Mouse (Mus musculus) embryo, embryonic 10 days (tissue): ENCODE measurements around the gene Trappc12.
"Not testable (repeated sequence)": the region's sequence is repeated elsewhere in the genome, so short reads cannot be mapped to it uniquely, and the experiment has no call there.

ENCODE experiments used
- DNase-seq: peaks from one replicate; pipeline ENCODE4 v3.0.0-alpha.2; 2015; ENCODE audit warnings: low spot score

The Trappc12 gene

DNA sequence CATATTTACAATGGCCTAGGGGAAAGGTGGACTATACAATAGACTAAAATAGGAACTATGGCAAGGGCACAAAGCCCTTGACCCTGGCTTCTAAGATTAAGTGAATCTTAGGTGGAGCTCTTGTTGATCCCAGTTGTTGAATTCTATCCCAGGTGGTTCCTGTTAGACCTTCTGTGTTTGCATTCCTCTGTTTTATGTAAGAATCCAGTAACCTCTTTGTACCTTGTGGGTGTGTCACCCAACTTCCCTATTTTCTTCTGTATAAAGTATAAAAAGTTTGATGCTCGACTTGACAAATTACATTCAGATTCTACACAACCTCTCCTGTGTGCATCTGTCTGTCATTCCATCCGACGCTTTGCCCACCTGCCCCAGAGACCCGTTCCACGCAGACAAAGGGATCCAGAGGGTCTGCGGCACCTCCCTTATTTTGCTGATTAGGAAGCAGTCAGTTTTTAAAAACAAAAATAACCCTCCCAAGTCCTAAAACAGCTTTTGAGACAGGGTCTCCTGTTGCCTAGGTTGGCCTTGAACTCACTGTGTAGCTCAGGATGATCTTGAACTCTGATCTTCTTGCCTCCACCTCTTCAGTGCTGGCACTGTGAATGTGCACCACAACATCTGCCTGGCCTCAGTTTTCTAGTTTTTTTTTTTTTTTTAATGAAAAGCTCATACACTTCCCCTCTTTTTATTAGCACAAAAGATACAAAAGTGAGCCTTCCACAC lies 16.6 kb downstream of the Trappc12 start:
- DNase-seq, result not testable (repeated sequence)

DNA sequence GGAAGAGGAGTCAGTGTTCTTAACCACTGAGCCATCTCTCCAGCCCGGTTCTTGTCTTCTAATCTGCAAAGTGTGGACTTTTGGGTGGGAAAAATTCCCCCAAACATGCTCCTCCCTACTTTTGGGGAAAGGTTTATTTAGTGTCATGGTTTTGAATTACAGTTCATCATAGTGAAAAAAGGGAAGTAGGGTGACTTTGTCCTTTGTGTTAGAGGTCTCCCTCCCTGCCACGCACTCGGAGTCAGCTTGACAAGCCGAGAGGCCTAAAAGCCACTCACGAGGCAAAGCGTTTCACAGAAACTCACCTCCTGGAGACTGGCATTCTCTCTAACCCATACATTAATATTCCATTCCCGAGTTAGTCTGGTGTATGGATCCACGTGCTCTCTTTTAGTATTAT lies 17.6 kb downstream of the Trappc12 start:
- no peak for DNase-seq

GRCm38 (mm10) chr12:28727061-28727460 lies 23.2 kb downstream of the Trappc12 start:
- DNase-seq, result no peak

- no peak for DNase-seq
Measured at GRCm38 (mm10) chr12:28726204-28726603, 24.1 kb downstream of the Trappc12 start.

DNA sequence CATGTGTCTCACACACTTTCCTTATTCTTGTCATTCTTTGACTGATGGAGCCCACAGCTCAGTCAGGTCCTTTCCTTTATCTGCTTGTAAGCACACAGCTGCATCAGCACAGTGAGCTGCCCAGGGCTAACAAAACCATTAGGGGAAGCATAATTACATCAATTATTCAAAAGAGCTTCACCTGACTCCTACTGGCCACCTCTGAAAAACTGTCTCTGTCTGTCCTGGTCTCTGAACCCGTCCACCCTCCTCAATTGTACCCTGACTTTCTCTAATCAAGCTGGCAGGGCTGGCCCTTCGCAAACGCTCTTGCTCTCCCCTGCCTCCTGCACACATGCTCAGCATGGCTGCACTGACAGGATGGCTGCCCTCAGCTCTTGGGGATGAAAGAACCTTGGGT lies 25.9 kb downstream of the Trappc12 start:
- DNase-seq, result no peak

DNA sequence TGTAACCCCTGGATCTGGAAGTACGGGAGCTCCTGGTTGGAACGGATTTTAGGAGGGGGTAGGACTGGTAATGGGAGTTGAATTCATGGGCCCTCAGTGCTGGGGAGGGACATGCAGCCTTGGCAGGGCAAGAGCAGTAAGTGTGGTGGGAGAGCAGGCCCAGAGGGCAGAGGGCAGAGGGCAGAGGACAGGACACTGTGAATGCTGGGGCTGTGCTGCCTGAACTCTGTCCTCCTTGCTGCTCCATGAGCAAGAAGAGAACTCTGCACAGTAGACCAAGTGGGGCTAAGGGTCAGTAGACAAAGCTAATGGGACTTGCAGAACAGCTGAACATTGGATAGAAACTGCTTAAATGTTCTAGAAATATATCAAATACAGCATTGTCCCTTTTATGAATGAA lies 32.2 kb downstream of the Trappc12 start:
- DNase-seq, result no peak

- no peak for DNase-seq
Measured at GRCm38 (mm10) chr12:28717066-28717465, 33.2 kb downstream of the Trappc12 start.

DNA sequence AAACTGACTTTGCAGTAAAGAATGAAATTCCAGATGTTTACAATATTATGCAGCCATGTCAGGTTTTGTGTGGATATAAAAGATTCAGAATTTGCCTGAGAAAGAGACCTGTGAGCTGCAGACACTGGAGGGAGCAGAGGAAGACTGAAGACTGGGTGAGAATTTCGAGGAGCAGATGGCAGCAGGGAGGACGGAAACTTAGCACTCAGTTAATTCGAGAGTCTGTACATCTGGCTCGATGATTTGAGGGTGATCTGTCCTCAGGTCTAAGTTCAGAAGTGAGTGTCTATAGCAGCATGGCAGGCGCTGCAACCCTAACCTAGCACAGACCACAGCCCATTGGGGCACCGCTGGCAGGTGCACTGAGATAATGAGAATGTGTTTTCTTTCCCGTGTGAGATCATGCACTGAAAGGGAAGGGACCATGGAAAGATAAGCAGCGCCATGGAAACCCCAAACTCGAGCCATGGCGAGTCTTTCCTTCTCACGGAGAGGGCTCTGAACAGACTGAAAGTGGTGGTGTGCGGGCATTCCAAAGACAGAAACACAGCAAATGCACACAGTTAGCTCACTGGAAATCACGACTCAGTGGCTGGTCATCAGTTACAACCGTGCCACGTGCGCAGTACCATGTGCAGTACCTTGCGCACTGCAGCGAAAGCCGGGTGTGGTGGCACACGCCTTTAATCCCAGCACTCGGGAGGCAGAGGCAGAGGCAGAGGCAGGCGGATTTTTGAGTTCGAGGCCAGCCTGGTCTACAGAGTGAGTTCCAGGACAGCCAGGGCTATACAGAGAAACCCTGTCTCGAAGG lies 35.2 kb downstream of the Trappc12 start:
- no peak for DNase-seq

DNA sequence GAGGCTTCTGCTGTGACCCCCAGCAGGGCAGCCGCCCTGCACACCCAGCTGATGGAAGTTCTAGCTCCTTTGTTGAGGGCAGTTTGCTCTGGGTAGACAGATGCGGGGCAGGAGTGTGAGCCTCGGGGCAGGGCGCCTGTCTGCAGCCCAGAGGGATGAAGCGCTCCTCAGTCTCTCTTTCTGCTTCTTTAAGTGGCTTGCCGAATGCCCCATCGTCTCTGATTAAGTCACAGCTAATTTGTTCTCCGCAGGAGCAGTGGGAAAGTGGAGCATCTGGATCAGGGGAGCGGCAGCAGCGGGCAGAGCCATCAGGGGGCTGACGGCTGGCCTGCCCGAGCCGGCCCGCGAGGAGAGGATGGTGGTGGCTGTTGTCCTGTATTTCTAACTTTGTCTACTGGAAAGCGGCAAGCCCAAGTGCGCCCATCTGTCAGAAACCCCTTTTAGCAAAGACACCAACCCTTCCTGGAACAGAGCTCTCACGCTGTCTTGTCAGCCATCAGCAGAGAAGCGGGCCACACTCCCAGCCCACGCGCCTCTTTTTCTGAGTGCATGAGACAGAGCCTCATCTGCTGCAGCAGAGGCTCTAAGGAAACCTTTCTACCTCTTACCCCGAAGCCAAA lies 39.6 kb downstream of the Trappc12 start:
- DNase-seq, result no peak

DNA sequence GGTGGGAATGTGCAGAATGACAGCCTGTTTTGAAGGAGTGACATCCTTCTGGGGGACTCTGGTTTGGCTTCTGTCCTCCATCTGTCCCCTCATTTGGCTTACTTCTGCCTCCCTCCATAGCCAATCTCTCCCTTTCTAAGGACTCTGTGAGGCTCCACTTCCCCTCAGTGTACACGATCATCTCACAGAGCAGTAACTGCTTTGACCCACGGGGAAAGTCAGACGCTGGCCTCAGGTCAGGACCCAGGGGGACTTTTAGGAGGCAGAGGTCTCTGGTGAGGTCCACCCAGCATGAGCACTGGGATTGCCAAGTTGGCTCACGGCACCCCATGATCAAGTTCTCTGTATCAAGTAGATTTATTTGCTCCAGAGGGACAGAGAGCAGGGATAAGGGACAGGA lies 42.1 kb downstream of the Trappc12 start:
- no peak for DNase-seq

- DNase-seq, result no peak
Measured at GRCm38 (mm10) chr12:28705204-28705603, 45.1 kb downstream of the Trappc12 start.

GRCm38 (mm10) chr12:28704381-28704780 lies 45.9 kb downstream of the Trappc12 start:
- DNase-seq, result peak; percentile 86

- no peak for DNase-seq
Measured at GRCm38 (mm10) chr12:28701302-28701701, 49.0 kb downstream of the Trappc12 start.

DNA sequence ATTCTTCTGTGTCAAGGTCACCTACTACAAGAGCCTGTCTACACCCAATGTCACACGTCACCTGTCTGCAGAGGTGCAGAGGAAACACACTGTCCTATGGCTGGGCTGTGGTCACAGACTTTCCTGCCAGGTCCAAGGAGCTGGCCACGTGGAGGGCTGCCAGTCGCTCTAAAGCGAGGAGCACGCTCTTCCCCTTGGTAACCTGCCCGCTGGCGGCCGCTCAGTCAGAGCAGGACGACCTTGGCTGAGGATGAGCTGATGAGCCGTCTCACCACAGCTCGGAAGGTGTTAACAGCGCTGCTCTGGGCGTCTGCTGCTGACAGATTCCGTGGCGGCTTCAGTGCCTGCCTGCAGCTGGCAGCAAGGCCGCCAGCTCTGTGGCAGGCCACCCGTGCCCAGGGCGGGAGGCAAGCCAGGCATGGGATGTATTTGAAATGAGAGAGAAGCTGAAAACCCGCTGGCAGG lies 49.7 kb downstream of the Trappc12 start:
- no peak for DNase-seq

DNA sequence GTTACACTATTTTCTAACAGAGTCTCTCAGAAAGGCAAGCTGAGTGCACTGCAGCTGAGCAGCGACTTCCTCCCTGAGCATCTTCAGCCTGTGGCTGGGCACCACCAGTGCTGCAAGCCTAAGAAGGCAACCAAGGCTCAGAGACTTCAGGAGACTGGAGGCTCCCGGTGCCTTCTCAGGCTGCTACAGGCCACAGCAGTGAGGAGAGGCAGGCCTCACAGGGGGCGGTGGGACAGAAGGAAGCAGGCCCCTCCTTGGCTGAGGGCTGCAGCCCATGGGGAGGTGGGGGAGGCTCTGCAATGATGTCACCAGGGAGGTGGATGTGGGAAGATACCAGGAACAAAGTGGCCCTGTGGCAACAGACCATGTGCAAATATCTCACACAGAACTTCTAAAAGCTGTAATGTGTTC lies 50.2 kb downstream of the Trappc12 start:
- no peak for DNase-seq

- peak; percentile 88 for DNase-seq
Measured at GRCm38 (mm10) chr12:28699656-28700055, 50.6 kb downstream of the Trappc12 start.

DNA sequence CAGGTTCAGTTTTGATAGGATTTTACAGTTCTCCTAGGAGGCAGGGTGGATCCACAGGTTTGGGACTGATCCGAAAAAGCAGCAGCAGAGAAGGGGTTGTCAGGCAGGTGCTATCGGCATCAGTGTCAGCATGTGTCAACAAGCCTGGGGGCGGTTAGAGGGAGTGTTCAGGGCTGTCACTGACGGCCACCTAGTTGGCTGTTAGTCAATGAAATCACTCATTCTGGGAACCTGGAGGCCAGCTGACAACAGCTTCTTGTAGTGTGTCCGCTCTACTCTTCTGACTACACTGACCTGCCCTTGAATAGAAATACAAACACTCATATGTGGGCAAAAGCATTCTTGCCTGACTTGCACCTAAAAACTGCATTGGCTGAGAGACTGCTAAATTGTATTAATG lies 51.2 kb downstream of the Trappc12 start:
- DNase-seq, result no peak

- DNase-seq, result no peak
Measured at GRCm38 (mm10) chr12:28697821-28698595, 52.3 kb downstream of the Trappc12 start.

DNA sequence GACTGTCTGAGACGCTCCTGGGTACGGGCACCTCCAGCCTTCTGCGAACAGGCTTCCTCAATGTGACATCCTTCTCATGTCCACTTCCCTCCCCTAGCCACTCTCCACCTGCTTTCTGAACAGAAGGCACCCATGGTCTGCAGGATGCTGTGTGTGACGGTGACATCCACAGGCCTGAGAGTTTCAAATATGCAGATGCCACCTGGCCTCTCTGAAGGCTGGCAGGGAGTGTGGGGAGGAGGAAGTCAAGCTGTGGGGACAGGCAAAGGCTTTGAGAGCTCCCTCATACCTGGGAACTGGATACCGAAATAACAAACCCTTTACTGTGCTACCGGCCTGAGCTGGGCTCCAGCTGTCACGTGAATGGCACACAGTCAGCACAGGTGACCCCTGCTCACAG lies 55.5 kb downstream of the Trappc12 start:
- no peak for DNase-seq

DNA sequence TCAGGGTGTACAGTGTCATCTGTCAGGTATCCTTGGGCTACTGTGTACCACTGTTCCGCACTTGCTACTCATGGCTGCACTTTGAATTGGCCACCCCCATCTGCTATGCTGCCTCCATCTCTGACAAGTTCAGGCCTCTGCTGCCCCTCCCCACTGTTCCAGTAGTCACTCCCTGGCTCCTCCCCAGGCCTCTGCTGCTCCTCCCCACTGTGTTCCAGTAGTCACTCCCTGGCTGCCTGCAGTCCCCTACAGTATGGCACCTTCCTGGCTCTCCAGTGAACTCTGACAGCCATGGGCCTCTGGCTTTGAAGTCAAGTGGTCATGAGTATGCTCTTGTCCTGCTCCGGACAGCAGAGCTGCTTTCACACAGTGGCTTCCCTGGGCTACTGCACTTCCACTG lies 56.0 kb downstream of the Trappc12 start:
- DNase-seq, result no peak

DNA sequence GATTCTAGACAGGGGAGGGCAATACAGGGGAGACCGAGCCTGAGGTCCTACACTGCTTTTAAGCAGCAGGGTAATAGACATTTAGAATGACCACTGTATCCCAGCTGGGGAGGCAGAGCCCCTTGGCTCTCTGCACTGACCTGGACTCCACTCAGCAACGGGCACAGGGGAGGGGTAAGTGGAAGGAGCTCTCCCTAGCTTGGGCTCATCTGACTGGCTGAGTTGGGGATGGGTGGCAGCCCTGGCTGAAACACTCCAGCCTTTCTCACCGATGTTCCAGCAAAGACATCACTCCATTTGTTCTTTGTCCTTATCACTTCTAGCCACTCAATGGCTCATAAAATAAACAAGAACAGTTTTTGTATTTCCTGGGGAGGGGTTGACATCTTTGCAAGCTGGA lies 56.5 kb downstream of the Trappc12 start:
- DNase-seq, result no peak

GRCm38 (mm10) chr12:28690730-28691129 lies 59.5 kb downstream of the Trappc12 start:
- DNase-seq, result no peak
